Mouse (Mus musculus) C2C12 (cell line): Measurements from ENCODE around the gene Rbm33. TPM values are rescaled to one million over a fixed set of nuclear protein-coding genes. Genes with fewer than 3 reads are reported as not detected.

ENCODE experiments used
- H3K27me3 ChIP-seq: one replicate; pipeline ENCODE4 v1.6.1; 2011; ENCODE audit not compliant: control insufficient read depth, insufficient read depth, insufficient read length
- H3K36me3 ChIP-seq: one replicate; pipeline ENCODE4 v1.6.1; 2011; ENCODE audit not compliant: control insufficient read depth, insufficient read depth
- H3K4me3 ChIP-seq: one replicate; pipeline ENCODE4 v1.5.1; 2011; ENCODE audit warnings: mild to moderate bottlenecking, control low read depth; ENCODE audit not compliant: poor library complexity, insufficient read depth, severe bottlenecking
- H3K79me2 ChIP-seq: one replicate; pipeline ENCODE4 v1.6.1; 2011; ENCODE audit not compliant: control insufficient read depth, insufficient read depth
- H3K79me3 ChIP-seq: one replicate; pipeline ENCODE4 v1.6.1; 2011; ENCODE audit warnings: low read depth, control low read depth
- H3ac ChIP-seq: one replicate; pipeline ENCODE3; 2011; ENCODE audit warnings: low read depth; ENCODE audit not compliant: control insufficient read depth, insufficient read length
- CEBPB ChIP-seq: IDR thresholded peaks from one replicate; pipeline ENCODE4 v1.6.1; 2011; ENCODE audit warnings: low read depth, mild to moderate bottlenecking, control low read depth, moderate library complexity
- CTCF ChIP-seq: IDR thresholded peaks from one replicate; pipeline ENCODE4 v1.5.1; 2011; ENCODE audit not compliant: control insufficient read depth, insufficient read depth, insufficient read length
- FOSL1 ChIP-seq: IDR thresholded peaks from one replicate; pipeline ENCODE4 v1.8.0; 2011; ENCODE audit warnings: mild to moderate bottlenecking, low read length; ENCODE audit not compliant: poor library complexity, insufficient read depth, severe bottlenecking
- MAX ChIP-seq: IDR thresholded peaks from one replicate; pipeline ENCODE4 v1.6.1; 2011; ENCODE audit warnings: mild to moderate bottlenecking, control low read depth
- MYOD1 ChIP-seq: IDR thresholded peaks from one replicate; pipeline ENCODE4 v1.6.1; 2011; ENCODE audit warnings: low read depth; ENCODE audit not compliant: control insufficient read depth, insufficient read length
- MYOG ChIP-seq: IDR thresholded peaks from one replicate; pipeline ENCODE4 v1.6.1; 2011; ENCODE audit not compliant: control insufficient read depth, insufficient read length; ENCODE audit errors: extremely low read depth
- USF1 ChIP-seq: IDR thresholded peaks from one replicate; pipeline ENCODE4 v1.6.1; 2011; ENCODE audit warnings: low read depth, mild to moderate bottlenecking, control low read depth, moderate library complexity
- polyA plus RNA-seq: library from polyadenylated mRNA; unstranded; fragments of >200 nt; fragmentation: generic; extraction: Trizol; gene quantifications from one replicate; pipeline ENCODE4 v1.2.1, GENCODE M21; 2012; ENCODE audit warnings: missing spikeins

The Rbm33 gene
- polyA plus RNA-seq, 1 experiment, result 10.1 TPM

GRCm38 (mm10) chr5:28317917-28318267, 971 bp downstream of the Rbm33 start:
- TF ChIP-seq MYOG, result no peak
- TF ChIP-seq USF1, result no peak
- no peak for TF ChIP-seq MYOD1
- no peak for TF ChIP-seq MAX
- no peak for TF ChIP-seq CEBPB
- TF ChIP-seq CTCF, result no peak
- TF ChIP-seq FOSL1, result no peak
- Histone ChIP-seq H3K36me3 (peaks cover 10% of the 10 kb centered on the region), H3ac (peak overlapping the region; percentile 49), H3K27me3 (no peaks in the 10 kb centered on the region), H3K4me3 (peak overlapping the region; percentile 65), H3K79me3 (peaks cover 51% of the 10 kb centered on the region), H3K79me2 (peaks cover 60% of the 10 kb centered on the region)

- H3K27me3 ChIP-seq, result no peaks in the 10 kb centered on the region
- no peak overlapping the region for H3K4me3 ChIP-seq
- peak overlapping the region; percentile 23 for H3ac ChIP-seq
- H3K79me3 ChIP-seq, result peaks cover 59% of the 10 kb centered on the region
- TF ChIP-seq CTCF (no peak), FOSL1 (no peak), MYOD1 (no peak), MAX (no peak), MYOG (no peak), USF1 (no peak), CEBPB (no peak)
- peaks cover 10% of the 10 kb centered on the region for H3K36me3 ChIP-seq
- H3K79me2 ChIP-seq, result peaks cover 68% of the 10 kb centered on the region
These were observed 1.8 kb downstream of the Rbm33 start for GRCm38 (mm10) chr5:28318671-28319070.

GRCm38 (mm10) chr5:28321769-28322168, 4.8 kb downstream of the Rbm33 start:
- H3K27me3 ChIP-seq, result no peaks in the 10 kb centered on the region

GRCm38 (mm10) chr5:28322189-28322588, 5.3 kb downstream of the Rbm33 start:
- peaks cover 100% of the 10 kb centered on the region for H3K79me2 ChIP-seq
- H3K36me3 ChIP-seq, result peaks cover 10% of the 10 kb centered on the region
- H3K4me3 ChIP-seq, result no peak overlapping the region
- H3ac ChIP-seq, result no peak overlapping the region
- TF ChIP-seq MYOD1 (no peak), MYOG (no peak), CTCF (no peak), USF1 (no peak), FOSL1 (no peak), MAX (no peak), CEBPB (no peak)
- no peaks in the 10 kb centered on the region for H3K27me3 ChIP-seq
- H3K79me3 ChIP-seq, result peaks cover 93% of the 10 kb centered on the region

More at GRCm38 (mm10) chr5:28321769-28322168, 4.8 kb downstream of the Rbm33 start:
- Histone ChIP-seq H3K36me3 (peaks cover 10% of the 10 kb centered on the region), H3ac (no peak overlapping the region), H3K79me2 (peaks cover 99% of the 10 kb centered on the region), H3K4me3 (no peak overlapping the region), H3K79me3 (peaks cover 89% of the 10 kb centered on the region)
- TF ChIP-seq MAX, result no peak
- TF ChIP-seq CTCF, result no peak
- TF ChIP-seq CEBPB, result no peak

GRCm38 (mm10) chr5:28323822-28324221, 6.9 kb downstream of the Rbm33 start:
- Histone ChIP-seq H3K4me3 (no peak overlapping the region), H3ac (no peak overlapping the region), H3K79me3 (peaks cover 93% of the 10 kb centered on the region), H3K79me2 (peaks cover 100% of the 10 kb centered on the region), H3K27me3 (no peaks in the 10 kb centered on the region), H3K36me3 (peaks cover 10% of the 10 kb centered on the region)
- TF ChIP-seq MAX (no peak), CTCF (no peak), CEBPB (no peak), USF1 (no peak), FOSL1 (no peak)

- Histone ChIP-seq H3K36me3 (peaks cover 8% of the 10 kb centered on the region), H3K4me3 (no peak overlapping the region), H3K79me2 (peaks cover 100% of the 10 kb centered on the region), H3K27me3 (no peaks in the 10 kb centered on the region), H3ac (no peak overlapping the region), H3K79me3 (peaks cover 93% of the 10 kb centered on the region)
- no peak for TF ChIP-seq CTCF
- TF ChIP-seq MAX, result no peak
- TF ChIP-seq CEBPB, result no peak
- no peak for TF ChIP-seq MYOG
- TF ChIP-seq MYOD1, result no peak
These were observed 7.5 kb downstream of the Rbm33 start for GRCm38 (mm10) chr5:28324457-28324856.
